Mouse (Mus musculus): ENCODE results near the gene Gm13420.

DNA sequence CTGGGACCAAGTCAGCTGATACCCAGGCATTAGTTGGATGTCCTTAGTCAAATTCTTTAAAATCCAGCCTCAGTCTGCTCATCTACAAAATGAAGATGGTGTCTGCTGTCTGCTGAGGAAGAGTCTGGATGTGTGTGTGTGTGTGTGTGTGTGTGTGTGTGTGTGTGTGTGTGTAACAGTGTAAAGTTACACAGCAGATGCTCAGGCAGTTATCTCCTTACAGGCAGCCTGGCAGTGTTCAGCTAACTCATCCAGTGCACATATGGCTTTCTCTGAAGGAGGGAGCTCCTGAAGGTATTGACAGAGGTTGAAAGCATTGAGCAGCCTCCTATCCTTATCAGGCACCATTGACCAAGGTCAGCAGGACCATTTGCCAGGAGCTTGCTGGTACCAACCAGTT lies 50.6 kb downstream of the Gm13420 start:
- no peak for TF ChIP-seq POLR2A (IDR thresholded peaks at IDR 0.05; ENCODE audit: low read depth, low read length)
- no peak for TF ChIP-seq CTCF (IDR thresholded peaks at IDR 0.05; ENCODE audit: extremely low read depth, insufficient read depth, insufficient read length, insufficient replicate concordance)

Measured in spleen, adult 2 months (tissue).